Mouse (Mus musculus) T-cell, adult 66 days (primary cell): Measurements from ENCODE around the gene Hoxa5. TPM values are rescaled to one million over a fixed set of nuclear protein-coding genes. Genes with fewer than 3 reads are reported as not detected.

Source experiments
- total RNA-seq, 2 experiments: library from RNA; stranded (reverse); gene quantifications; 3 replicates in 1 of 2; 4 replicates in 1 of 2; pipeline ENCODE4 v1.2.4; 2023

Gene Hoxa5
- not detected for total RNA-seq

DNA sequence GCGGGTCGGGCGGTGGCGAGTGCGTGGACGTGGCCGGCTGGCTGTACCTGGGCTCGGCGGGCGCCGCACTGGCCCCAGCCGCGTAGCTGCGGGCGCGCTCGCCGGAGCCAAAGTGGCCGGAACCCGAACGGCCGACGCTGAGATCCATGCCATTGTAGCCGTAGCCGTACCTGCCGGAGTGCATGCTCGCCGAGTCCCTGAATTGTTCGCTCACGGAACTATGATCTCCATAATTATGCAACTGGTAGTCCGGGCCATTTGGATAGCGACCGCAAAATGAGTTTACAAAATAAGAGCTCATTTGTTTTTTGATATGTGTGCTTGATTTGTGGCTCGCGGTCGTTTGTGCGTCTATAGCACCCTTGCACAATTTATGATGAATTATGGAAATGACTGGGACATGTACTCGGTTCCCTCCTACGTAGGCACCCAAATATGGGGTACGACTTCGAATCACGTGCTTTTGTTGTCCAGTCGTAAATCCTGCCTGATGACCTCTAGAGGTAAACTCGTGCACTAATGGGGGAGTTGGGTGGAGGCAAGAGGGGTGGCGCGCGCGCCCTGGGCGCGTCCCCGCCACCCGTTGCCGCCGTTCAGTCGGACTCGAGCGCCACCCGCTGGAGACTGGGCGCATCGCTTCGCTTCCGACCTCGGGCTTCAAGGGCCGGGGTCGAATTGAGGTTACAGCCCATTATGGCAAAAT, at the start of gene Hoxa5:
TSS of gene Hoxa5 (minus strand) at position 538 of the 703 bp plus-strand sequence.

DNA sequence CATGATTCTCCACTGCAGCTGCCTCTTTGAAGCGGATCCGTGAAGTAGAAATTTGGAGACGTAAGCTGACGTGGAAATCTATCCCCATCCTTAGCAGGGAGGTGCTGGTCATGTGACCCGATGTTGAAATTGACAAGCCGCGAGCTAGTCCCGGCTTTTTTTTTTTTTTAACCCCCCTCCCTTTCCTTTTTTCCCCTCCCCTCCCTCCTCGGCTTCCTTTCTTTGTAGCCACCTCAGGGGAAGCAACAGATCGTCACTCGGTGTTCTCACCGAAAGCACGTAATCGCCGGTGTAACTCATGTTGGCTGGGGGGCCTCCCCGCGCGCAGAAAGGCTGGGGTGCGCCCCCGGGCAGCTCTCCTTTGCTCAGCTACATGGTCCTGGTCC, 41.4 kb upstream of the Hoxa5 start, which contains the start of gene Hoxa11:
TSS of gene Hoxa11 (minus strand) at position 54 of the 386 bp plus-strand sequence.

DNA sequence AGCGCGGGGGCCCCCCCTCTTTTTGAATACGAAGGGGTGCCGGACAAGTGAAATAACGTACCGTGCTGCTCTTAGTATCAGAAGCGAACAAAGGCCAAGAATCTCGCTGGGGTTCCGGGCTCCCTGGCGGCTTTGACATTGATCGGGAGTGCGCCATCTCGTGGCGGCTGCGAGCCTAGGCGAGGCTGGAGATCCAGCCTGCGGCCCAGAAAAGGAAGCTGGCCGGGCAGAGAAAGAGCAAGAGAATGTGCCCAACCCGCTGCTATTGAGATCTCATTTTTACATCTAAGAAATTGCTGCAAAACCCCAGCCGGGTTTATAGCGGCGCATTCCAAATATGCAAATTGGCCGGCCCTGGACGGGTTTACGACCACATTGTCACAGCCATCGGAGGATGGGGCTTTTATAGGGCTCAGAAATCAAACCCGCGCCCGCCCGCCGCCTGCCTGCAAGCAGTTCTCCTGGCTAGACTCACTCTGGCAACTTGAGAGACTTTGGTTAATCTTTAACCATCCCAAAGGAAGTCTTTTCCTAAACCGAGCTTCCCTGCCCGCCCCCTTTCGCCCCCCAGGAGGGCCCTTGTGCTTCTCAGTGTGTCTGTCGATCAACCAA, 36.1 kb upstream of the Hoxa5 start, which contains the start of gene Hoxa10:
TSS of gene Hoxa10 (minus strand) at position 466 of the 612 bp plus-strand sequence.

GRCm38 (mm10) chr6:52230516-52231165, 26.3 kb upstream of the Hoxa5 start, which contains the start of gene Hoxa9:
Hoxa9 (minus strand) TSS chr6:52231089.

GRCm38 (mm10) chr6:52221337-52221992, 17.1 kb upstream of the Hoxa5 start, which contains the start of gene Hoxa7:
Hoxa7 (minus strand) TSS chr6:52221854.

DNA sequence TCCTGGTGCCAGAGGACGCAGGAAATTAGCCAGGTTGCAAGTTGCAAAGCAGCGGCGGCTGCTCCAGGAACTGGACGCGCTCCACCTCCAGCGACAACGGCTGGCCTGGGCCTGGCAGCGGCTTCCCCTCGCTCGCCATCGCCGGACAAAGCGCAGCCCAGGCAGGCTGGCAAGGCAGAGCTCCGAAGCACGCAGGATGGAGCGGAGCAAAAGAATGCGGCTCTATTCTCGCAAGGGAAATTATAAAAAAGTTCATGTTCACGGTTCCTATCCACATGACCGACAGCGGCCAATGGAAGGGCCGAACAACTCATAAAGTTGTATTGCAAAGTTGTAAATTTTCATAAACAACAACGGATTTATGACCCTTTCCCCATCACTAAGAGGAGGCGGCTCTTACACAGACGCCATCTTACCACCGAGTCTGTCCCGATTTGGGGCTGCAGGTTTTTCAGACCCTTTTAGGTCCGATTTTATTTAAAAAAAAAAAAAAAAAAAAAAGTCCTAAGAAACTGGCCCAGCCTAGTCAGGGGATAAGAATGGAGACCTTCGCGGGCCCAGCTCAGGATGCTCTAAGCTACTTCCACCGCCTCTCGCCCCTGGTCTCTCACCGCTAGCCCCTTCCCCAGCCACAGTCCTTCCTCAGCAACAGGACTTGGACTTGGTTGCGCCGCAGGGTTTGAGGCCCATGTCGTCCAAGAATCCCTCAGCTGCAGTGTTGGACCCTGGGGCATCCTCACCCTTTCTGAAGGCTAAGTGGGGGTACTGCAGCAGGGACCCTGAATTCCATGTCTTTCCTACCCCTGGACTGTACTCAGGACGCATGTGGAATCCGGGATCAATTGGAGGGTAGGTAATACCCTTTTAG, 9.0 kb upstream of the Hoxa5 start, which contains the start of the genes Hoxa3 and Gm28308:
TSS of gene Hoxa3 (minus strand) at position 218 of the 868 bp plus-strand sequence.
TSS of gene Gm28308 (minus strand) at position 221 of the 868 bp plus-strand sequence.

GRCm38 (mm10) chr6:52208072-52208867, 3.9 kb upstream of the Hoxa5 start, which contains the start of gene Hoxa6:
Hoxa6 (minus strand) TSS chr6:52208722.

GRCm38 (mm10) chr6:52190906-52191810, 13.2 kb downstream of the Hoxa5 start, which contains the start of gene Hoxa4:
Hoxa4 (minus strand) TSS chr6:52191753.

DNA sequence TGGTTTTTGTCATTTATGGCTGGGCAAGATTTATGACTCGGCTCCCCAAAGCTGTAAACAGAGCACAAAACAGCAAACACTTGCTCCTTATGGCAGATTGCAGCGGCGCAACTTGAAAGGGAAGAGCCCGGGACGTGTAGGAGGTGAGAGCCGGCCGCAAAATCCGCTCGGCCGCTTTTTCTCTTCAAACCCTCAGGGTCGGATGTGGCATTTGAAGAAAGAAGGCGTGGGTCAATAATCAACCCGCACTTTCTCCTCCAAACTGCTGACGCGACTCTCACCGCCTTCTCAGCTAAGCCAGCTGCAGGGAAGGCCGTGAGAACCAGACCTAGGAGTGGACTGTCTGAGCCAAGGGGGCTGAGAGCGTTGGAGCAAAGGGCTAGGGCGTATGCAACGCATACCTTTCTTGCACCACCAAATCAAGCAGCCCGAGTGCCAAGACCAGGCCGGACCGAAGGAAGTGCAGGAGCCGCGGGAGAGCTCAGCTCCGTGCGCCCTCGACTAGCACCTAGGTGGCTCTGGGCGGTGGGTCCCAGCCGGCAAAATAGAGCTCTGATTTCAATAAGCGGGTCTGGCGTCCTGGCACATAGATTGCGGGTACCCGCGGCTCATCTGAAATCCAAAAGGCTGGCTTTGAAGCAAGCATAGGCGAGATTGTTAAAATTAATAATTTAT, 27.2 kb downstream of the Hoxa5 start, which contains the start of gene 5730596B20Rik:
TSS of gene 5730596B20Rik (plus strand) at position 438 of the 675 bp plus-strand sequence.

DNA sequence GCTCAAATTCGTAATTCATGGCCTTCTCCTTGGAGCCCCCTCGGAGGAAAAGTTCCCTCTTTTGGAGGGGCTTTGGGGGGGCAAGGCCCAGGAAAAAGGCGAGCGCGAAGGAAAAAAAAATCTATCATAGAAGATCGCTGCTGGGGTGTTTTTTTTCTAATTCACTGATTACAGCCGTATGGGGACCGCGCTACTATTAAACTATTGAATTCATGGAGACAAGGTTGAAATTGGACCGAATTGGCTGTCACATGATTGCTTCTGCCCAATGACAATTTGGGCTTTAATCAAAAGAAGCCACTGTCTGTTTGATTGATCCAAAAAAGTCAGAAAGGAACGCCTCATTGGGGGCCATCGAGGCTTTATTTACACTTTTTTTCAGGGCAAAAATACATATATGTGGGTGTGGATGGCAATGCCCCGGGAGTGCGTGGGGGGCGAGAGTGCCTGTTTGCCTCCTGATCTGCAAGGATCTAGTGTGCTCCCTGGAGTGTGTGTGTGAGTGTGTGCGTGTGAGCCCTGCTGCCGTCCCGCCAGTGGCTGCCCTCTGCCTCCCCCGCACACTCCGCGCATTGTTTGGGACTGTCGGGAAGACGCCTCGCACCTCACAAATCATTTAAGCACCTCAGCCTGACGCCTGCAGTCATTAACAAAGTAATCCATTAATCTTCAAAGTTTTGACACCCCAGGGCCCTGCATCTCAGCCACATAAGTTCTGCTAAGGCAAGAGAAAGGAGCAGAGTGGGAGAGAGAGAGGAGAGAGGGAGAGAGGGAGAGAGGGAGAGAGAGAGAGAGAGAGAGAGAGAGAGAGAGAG, 39.6 kb downstream of the Hoxa5 start, which contains the start of gene Hoxa2:
TSS of gene Hoxa2 (minus strand) at position 206 of the 815 bp plus-strand sequence.

GRCm38 (mm10) chr6:52158276-52159051, 45.9 kb downstream of the Hoxa5 start, which contains the start of gene Hoxa1:
Hoxa1 (minus strand) TSS chr6:52158317.

Other genes with a start within 250 kb of the Hoxa5 start
- 10 to 100 TPM in 1 of 2 experiments, 1 to 10 TPM in 1; 9.8 to 18.1 TPM for gene Skap2, start 192.0 kb downstream of the Hoxa5 start, total RNA-seq
- not detected for gene Hoxa1, start 46.3 kb downstream of the Hoxa5 start, total RNA-seq
- not detected for gene Hoxa2, start 39.8 kb downstream of the Hoxa5 start, total RNA-seq
- gene 5730596B20Rik, start 27.1 kb downstream of the Hoxa5 start, total RNA-seq, result not detected
- not detected for gene Hoxa4, start 12.8 kb downstream of the Hoxa5 start, total RNA-seq
- gene Hoxa6, start 4.1 kb upstream of the Hoxa5 start, total RNA-seq, result not detected
- gene Hoxa3, start 8.7 kb upstream of the Hoxa5 start, total RNA-seq, result not detected
- gene Gm28308, start 8.8 kb upstream of the Hoxa5 start, total RNA-seq, result not detected
- not detected for gene Hoxa7, start 17.3 kb upstream of the Hoxa5 start, total RNA-seq
- gene Hoxa9, start 26.5 kb upstream of the Hoxa5 start, total RNA-seq, result not detected
- gene Hoxa10, start 36.3 kb upstream of the Hoxa5 start, total RNA-seq, result not detected
- gene Hoxa11, start 41.2 kb upstream of the Hoxa5 start, total RNA-seq, result not detected
- not detected for gene Hoxa13, start 56.3 kb upstream of the Hoxa5 start, total RNA-seq
- under 1 TPM; 0.17 to 0.77 TPM for gene Evx1, start 108.9 kb upstream of the Hoxa5 start, total RNA-seq